Mouse (Mus musculus) brain, embryonic 14.5 days (tissue): ENCODE results near the gene Fyttd1. TPM values are rescaled to one million over a fixed set of nuclear protein-coding genes. Genes with fewer than 3 reads are reported as not detected.

Experiments
- DNase-seq: peaks from one replicate; pipeline ENCODE4 v3.0.0-alpha.2; 2011; ENCODE audit warnings: low read depth
- CTCF ChIP-seq: fragments of 200-500 bp; IDR thresholded peaks from 2 replicates; pipeline ENCODE4 v1.5.1; 2012; ENCODE audit warnings: inconsistent platforms, mild to moderate bottlenecking, moderate library complexity, borderline replicate concordance; ENCODE audit not compliant: insufficient read depth, insufficient read length; ENCODE audit errors: extremely low read depth
- POLR2A ChIP-seq: fragments of 200-500 bp; IDR thresholded peaks from 2 replicates; pipeline ENCODE4 v1.6.1; 2012; ENCODE audit warnings: mild to moderate bottlenecking, inconsistent platforms, borderline replicate concordance; ENCODE audit not compliant: poor library complexity, insufficient read depth, insufficient read length, severe bottlenecking; ENCODE audit errors: extremely low read depth
- polyA plus RNA-seq: library from polyadenylated mRNA; depleted of rRNA; stranded (reverse); fragments of >200 nt; gene quantifications from 2 replicates; pipeline ENCODE4 v1.2.3, GENCODE M21; 2012; rRNA removed

The Fyttd1 gene
- polyA plus RNA-seq, 1 experiment: 55.4 TPM

DNA sequence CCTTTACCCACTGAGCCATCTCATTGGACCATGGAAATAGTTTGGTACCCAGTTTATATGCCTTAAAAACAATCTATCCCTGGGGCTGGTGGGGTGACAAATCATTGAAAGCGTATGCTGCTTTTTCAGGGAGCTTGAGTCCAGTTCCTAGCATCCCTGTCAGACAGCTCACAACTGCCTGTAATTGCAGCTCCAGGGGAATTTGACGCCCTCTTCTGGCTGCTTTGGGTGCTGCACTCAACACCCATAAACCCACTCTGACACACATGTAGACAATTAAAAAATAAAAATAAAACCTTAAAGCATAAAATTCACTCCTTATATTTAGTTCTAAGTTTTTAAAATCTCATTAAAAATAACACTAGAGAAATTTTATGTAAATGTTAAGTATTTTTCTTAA lies 73.8 kb downstream of the Fyttd1 start:
- DNase-seq: no peak
- TF ChIP-seq POLR2A (no peak), CTCF (peak; percentile 39; the same call in 1 of the 2 replicates)

DNA sequence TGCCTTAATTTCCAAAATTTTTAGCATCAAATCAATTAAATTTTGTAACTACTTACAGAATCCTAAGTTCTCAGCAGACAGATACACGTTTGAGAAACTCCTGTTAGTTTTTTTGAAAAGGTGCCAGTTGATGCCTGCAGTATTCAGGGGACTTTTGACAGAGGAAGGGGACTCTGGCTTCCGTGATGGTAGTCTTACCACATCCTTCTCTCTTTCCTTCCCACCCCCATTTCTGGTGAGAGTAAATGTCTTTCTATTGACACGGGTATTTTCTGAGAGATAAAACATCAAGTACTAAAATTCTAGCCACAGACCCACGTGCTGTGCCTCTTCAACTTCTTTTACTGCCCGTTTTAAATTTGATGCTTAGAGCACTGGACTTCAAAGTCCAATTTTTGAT lies 76.5 kb downstream of the Fyttd1 start:
- no peak for TF ChIP-seq POLR2A
- TF ChIP-seq CTCF: no peak
- no peak for DNase-seq

DNA sequence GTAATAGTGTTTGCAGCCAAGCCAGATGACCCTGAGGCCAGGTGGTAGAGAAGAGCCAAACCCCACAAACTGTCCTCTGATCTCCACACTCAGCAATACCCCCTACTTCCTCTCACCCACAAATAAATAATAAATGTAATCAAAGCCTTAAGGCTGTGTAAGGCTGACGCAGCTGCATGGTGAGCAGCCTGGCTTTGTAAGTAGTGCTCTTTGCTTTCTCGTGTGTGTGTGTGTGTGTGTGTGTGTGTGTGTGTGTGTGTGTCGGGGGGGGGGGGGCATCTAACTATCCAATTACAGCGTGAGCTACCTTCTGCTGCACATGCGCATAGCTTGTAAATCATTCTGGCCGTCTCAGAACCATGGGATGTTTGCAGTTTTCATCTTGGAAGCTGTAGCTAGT lies 77.0 kb downstream of the Fyttd1 start:
- TF ChIP-seq CTCF (no peak), POLR2A (no peak)
- DNase-seq: peak; percentile 23

GRCm38 (mm10) chr16:32956889-32957288 lies 79.6 kb downstream of the Fyttd1 start:
- no peak for DNase-seq
- no peak for TF ChIP-seq CTCF
- no peak for TF ChIP-seq POLR2A

Other genes with a start within 250 kb of the Fyttd1 start
- 127 and 134 TPM in 2 replicates for gene Tnk2, start 233.6 kb upstream of the Fyttd1 start, polyA plus RNA-seq
- gene Muc4, start 141.6 kb upstream of the Fyttd1 start, polyA plus RNA-seq: 0.01 and 0.07 TPM in 2 replicates
- 0.03 and 0.05 TPM in 2 replicates for gene Muc20, start 80.1 kb upstream of the Fyttd1 start, polyA plus RNA-seq
- not detected in 2 replicates for gene Smbd1, start 67.0 kb upstream of the Fyttd1 start, polyA plus RNA-seq
- gene Rubcn, start 266 bp downstream of the Fyttd1 start, polyA plus RNA-seq: 57.1 and 60.1 TPM in 2 replicates
- 63.0 and 65.4 TPM in 2 replicates for gene Lrch3, start 36.6 kb downstream of the Fyttd1 start, polyA plus RNA-seq
- 1.4 and 2.7 TPM in 2 replicates for gene Iqcg, start 178.7 kb downstream of the Fyttd1 start, polyA plus RNA-seq
- 746 and 817 TPM in 2 replicates for gene Rpl35a, start 179.0 kb downstream of the Fyttd1 start, polyA plus RNA-seq
- gene Lmln, start 185.0 kb downstream of the Fyttd1 start, polyA plus RNA-seq: 5.8 and 9.6 TPM in 2 replicates